Mouse (Mus musculus) G1E (cell line): ENCODE results near the gene Pcbp2. TPM values are rescaled to one million over a fixed set of nuclear protein-coding genes. Genes with fewer than 3 reads are reported as not detected.

ENCODE experiments used
- ATAC-seq: 2 replicates; pipeline ENCODE4 v1.8.0; 2016; ENCODE audit warnings: mild to moderate bottlenecking; ENCODE audit not compliant: insufficient number of reproducible peaks, poor library complexity, low FRiP score, severe bottlenecking; ENCODE audit errors: extremely low read depth
- DNase-seq: peaks from one replicate; pipeline ENCODE4 v3.0.0; 2012; ENCODE audit warnings: low spot score
- H3K27me3 ChIP-seq: 2 replicates; pipeline ENCODE4 v1.6.1; 2012; ENCODE audit warnings: mild to moderate bottlenecking, low read length, inconsistent platforms; ENCODE audit not compliant: insufficient read depth
- H3K36me3 ChIP-seq: replicated peaks from 2 replicates; pipeline ENCODE3; 2012; ENCODE audit warnings: mild to moderate bottlenecking, inconsistent platforms
- H3K4me1 ChIP-seq: 2 replicates; pipeline ENCODE4 v1.6.1; 2012; ENCODE audit warnings: low read depth, low read length, inconsistent platforms, mixed read lengths; ENCODE audit not compliant: insufficient read depth
- H3K4me3 ChIP-seq: 2 replicates; pipeline ENCODE4 v1.5.1; 2012; ENCODE audit warnings: low read depth, mild to moderate bottlenecking, inconsistent platforms, low read length, moderate library complexity, mixed read lengths
- H3K9me3 ChIP-seq: replicated peaks from 2 replicates; pipeline ENCODE4 v1.6.1; 2012; ENCODE audit warnings: inconsistent platforms
- CTCF ChIP-seq: IDR thresholded peaks from 2 replicates; pipeline ENCODE4 v1.5.1; 2012; ENCODE audit warnings: low read depth, low read length, inconsistent platforms, mixed read lengths
- GATA1 ChIP-seq: IDR thresholded peaks from 2 replicates; pipeline ENCODE4 v1.6.1; 2012; ENCODE audit warnings: borderline replicate concordance, low read length, inconsistent platforms, mixed read lengths
- GATA2 ChIP-seq: IDR thresholded peaks from 2 replicates; pipeline ENCODE4 v1.6.1; 2012; ENCODE audit warnings: low read depth, low read length, inconsistent platforms, borderline replicate concordance
- POLR2AphosphoS5 ChIP-seq: IDR thresholded peaks from 2 replicates; pipeline ENCODE4 v1.6.1; 2012; ENCODE audit warnings: low read depth, low read length, inconsistent platforms; ENCODE audit not compliant: insufficient replicate concordance
- TAL1 ChIP-seq: conservative IDR thresholded peaks from 2 replicates; pipeline ENCODE4 v1.6.1; 2012; ENCODE audit warnings: low read depth, low read length, inconsistent platforms, mixed read lengths
- polyA plus RNA-seq: library from polyadenylated mRNA; stranded (reverse); fragments of >175 nt; gene quantifications from 2 replicates; pipeline ENCODE4 v1.2.3, GENCODE M21; 2012
- total RNA-seq, 2 experiments: library from RNA; stranded (forward) in 1 of 2; stranded (reverse) in 1 of 2; fragments of 200-1000 nt in 1 of 2; fragments of >200 nt in 1 of 2; fragmentation: Nextera tagmentation in 1 of 2; gene quantifications; 2 replicates each; pipeline ENCODE4 v1.2.3; 2014 to 2017

Pcbp2 gene
- total and polyA plus RNA-seq, 3 experiments = 202 to 1,640 (median 876) TPM

GRCm38 (mm10) chr15:102508336-102508735 lies 38.0 kb downstream of the Pcbp2 start:
- ATAC-seq = no peak
- H3K9me3 ChIP-seq = no peaks in the 10 kb centered on the region

GRCm38 (mm10) chr15:102510110-102510509 lies 39.8 kb downstream of the Pcbp2 start:
- H3K36me3 ChIP-seq = peaks cover 14% of the 10 kb centered on the region
- no peak for DNase-seq
- peaks cover 31% of the 10 kb centered on the region for H3K4me1 ChIP-seq
- H3K4me3 ChIP-seq = peak overlapping the region; percentile 77
- no peak for TF ChIP-seq CTCF
- TF ChIP-seq TAL1 = no peak
- TF ChIP-seq GATA1 = no peak
- TF ChIP-seq POLR2AphosphoS5 = no peak
- TF ChIP-seq GATA2 = no peak
- H3K9me3 ChIP-seq = no peaks in the 10 kb centered on the region
- ATAC-seq = no peak
- H3K27me3 ChIP-seq = peaks cover 23% of the 10 kb centered on the region

More at GRCm38 (mm10) chr15:102508336-102508735, 38.0 kb downstream of the Pcbp2 start:
- no peak for DNase-seq
- H3K36me3 ChIP-seq = peaks cover 30% of the 10 kb centered on the region
- H3K4me1 ChIP-seq = peaks cover 37% of the 10 kb centered on the region
- H3K4me3 ChIP-seq = no peak overlapping the region
- TF ChIP-seq CTCF (no peak), GATA2 (no peak), GATA1 (no peak), TAL1 (no peak), POLR2AphosphoS5 (no peak)
- H3K27me3 ChIP-seq = peaks cover 23% of the 10 kb centered on the region

- peaks cover 8% of the 10 kb centered on the region for H3K36me3 ChIP-seq
- DNase-seq (peak; percentile 75), ATAC-seq (peak; percentile 85)
- TF ChIP-seq TAL1 (no peak), GATA1 (no peak)
- H3K9me3 ChIP-seq = no peaks in the 10 kb centered on the region
- peak overlapping the region; percentile 77 for H3K4me3 ChIP-seq
- peaks cover 28% of the 10 kb centered on the region for H3K27me3 ChIP-seq
- H3K4me1 ChIP-seq = peaks cover 29% of the 10 kb centered on the region
These were observed 40.4 kb downstream of the Pcbp2 start for GRCm38 (mm10) chr15:102510590-102511284.

DNA sequence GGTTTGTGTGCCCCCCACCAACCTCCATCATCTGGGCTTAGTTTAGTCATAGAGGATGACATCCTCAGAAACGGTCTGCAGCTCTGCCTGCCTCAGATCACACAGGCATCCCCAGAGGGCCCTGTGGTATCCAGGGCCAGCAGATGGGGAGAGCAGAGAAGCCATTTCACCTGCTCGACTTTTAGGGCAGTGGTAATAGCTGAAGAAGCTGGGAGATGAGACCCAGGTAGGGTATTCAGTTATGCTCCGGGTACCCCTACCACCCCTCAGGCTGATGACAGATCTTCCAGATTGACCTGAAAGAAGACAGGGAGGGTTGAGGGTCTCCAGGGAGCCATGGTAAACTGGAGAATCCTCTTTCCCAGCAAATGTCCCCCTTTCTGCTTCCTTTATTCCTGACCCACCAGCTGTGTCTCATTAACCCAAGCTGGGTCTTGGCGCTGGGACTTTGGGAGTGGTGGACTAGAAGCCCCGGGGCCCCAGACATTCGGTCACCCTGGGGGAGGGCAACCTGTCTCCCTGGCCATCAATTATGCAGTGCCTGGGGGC lies 41.0 kb downstream of the Pcbp2 start:
- H3K36me3 ChIP-seq = peaks cover 4% of the 10 kb centered on the region
- DNase-seq (no peak), ATAC-seq (no peak)
- no peaks in the 10 kb centered on the region for H3K9me3 ChIP-seq
- TF ChIP-seq GATA2 (no peak), TAL1 (no peak), GATA1 (no peak), POLR2AphosphoS5 (no peak), CTCF (no peak)
- peaks cover 34% of the 10 kb centered on the region for H3K27me3 ChIP-seq
- H3K4me1 ChIP-seq = peaks cover 30% of the 10 kb centered on the region
- no peak overlapping the region for H3K4me3 ChIP-seq

GRCm38 (mm10) chr15:102512010-102512409 lies 41.7 kb downstream of the Pcbp2 start:
- no peaks in the 10 kb centered on the region for H3K9me3 ChIP-seq
- peaks cover 36% of the 10 kb centered on the region for H3K27me3 ChIP-seq
- no peak for TF ChIP-seq CTCF
- no peak for TF ChIP-seq TAL1
- TF ChIP-seq GATA2 = no peak
- no peak for TF ChIP-seq GATA1
- no peak for TF ChIP-seq POLR2AphosphoS5
- peaks cover 37% of the 10 kb centered on the region for H3K4me1 ChIP-seq
- no peak overlapping the region for H3K4me3 ChIP-seq
- no peak for ATAC-seq
- peaks cover 4% of the 10 kb centered on the region for H3K36me3 ChIP-seq
- DNase-seq = no peak

DNA sequence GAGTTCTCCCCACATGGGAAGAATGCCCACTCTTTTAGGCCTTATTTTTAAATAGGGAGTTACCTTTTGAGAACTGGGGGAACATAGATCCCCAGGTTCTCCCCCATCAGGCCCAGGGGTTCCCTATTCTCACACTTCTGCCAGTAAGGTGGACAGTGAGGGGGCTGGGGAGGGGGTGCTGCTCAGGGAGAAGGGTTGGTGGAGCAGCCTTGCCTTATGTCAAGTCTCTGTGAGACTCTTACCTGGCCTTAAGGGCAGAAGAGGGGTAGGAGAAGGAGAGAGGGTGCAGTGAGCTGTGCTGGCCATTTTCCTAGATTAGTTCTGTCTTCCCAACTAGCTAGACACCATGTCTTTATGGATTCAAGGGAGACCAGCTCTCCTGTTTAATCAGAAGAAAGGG lies 42.1 kb downstream of the Pcbp2 start:
- Histone ChIP-seq H3K9me3 (no peaks in the 10 kb centered on the region), H3K4me1 (peaks cover 41% of the 10 kb centered on the region), H3K4me3 (no peak overlapping the region), H3K27me3 (peaks cover 36% of the 10 kb centered on the region), H3K36me3 (peaks cover 2% of the 10 kb centered on the region)
- DNase-seq (no peak), ATAC-seq (no peak)
- TF ChIP-seq TAL1 (no peak), POLR2AphosphoS5 (no peak), GATA2 (no peak), GATA1 (no peak), CTCF (no peak)
